23 mouse cellular contexts compared by ENCODE assay signal in genomic region chr7:140990622-140991021, GRCm38 (mm10). TPM values are rescaled to one million over a fixed set of nuclear protein-coding genes. Genes with fewer than 3 reads are reported as not detected.
DNase-seq lines count a peak whose midpoint lies in the region; ATAC-seq and TF ChIP-seq lines count a peak whose summit lies in the region.
"Had no signal": no experiment of that assay in that cellular context is flagged by ENCODE, and none has a peak within 500 bp of the region (broad histone marks: within the 10 kb centered on the region; RNA-seq: fewer than 3 reads in every experiment).

No protein-coding gene starts in this region.

- no peak for DNase-seq in hindbrain, embryonic 10.5 days (ENCODE audit: low spot score)
- DNase-seq in liver, postnatal 0 days, result no peak
- no peak for DNase-seq in cerebellum, adult 11-12 months
- no peak for DNase-seq in kidney, adult 11 months
- no peak for DNase-seq in kidney, postnatal 14 days
- DNase-seq: adrenal gland, adult 2 months; cerebellum, adult 8-10 months; embryo, embryonic 11 days; gastrocnemius, postnatal 25 days; kidney, adult 2 months; kidney, postnatal 25 days had no signal

- H3K4me1 ChIP-seq in hindbrain, embryonic 10.5 days (replicated peaks), result peaks cover 25% of the 10 kb centered on the region
- H3K4me1 ChIP-seq in hindbrain, embryonic 16.5 days (ENCODE audit: control insufficient read depth, insufficient read depth, low read depth, low read length), result no peaks in the 10 kb centered on the region
- no peaks in the 10 kb centered on the region for H3K4me1 ChIP-seq in liver, postnatal 0 days (ENCODE audit: insufficient read depth)
- H3K4me1 ChIP-seq: forebrain, embryonic 13.5 days; hindbrain, embryonic 15.5 days; neural tube, embryonic 15.5 days had no signal

- H3K36me3 ChIP-seq in hindbrain, embryonic 10.5 days, result no peaks in the 10 kb centered on the region
- no peaks in the 10 kb centered on the region for H3K36me3 ChIP-seq in hindbrain, embryonic 16.5 days (ENCODE audit: control insufficient read depth, insufficient read depth, low read length)
- H3K36me3 ChIP-seq in liver, postnatal 0 days (replicated peaks; ENCODE audit: insufficient read depth, low read length), result no peaks in the 10 kb centered on the region
- H3K36me3 ChIP-seq: hindbrain, embryonic 15.5 days; midbrain, embryonic 10.5 days; neural tube, embryonic 15.5 days had no signal

- H3K9ac ChIP-seq in hindbrain, embryonic 16.5 days (ENCODE audit: low read depth, low read length), result no peak overlapping the region
- H3K9ac ChIP-seq in liver, postnatal 0 days (replicated peaks), result no peak overlapping the region
- H3K9ac ChIP-seq: forebrain, embryonic 13.5 days; hindbrain, embryonic 15.5 days; neural tube, embryonic 15.5 days had no signal

- 0 out of 2 replicates have a peak overlapping the region, but pooled peaks have one; percentile 35 for H3K27ac ChIP-seq in hindbrain, embryonic 10.5 days
- no peak overlapping the region for H3K27ac ChIP-seq in hindbrain, embryonic 16.5 days (ENCODE audit: low read depth, low read length)
- H3K27ac ChIP-seq in liver, postnatal 0 days (ENCODE audit: low read depth), result peak overlapping the region; percentile 34; the same call in 1 of the 2 replicates
- H3K27ac ChIP-seq: forebrain, embryonic 13.5 days; hindbrain, embryonic 15.5 days; midbrain, embryonic 10.5 days; neural tube, embryonic 15.5 days; stomach, postnatal 0 days had no signal

- no peak overlapping the region for H3K4me2 ChIP-seq in hindbrain, embryonic 16.5 days (ENCODE audit: low read length)
- no peak overlapping the region for H3K4me2 ChIP-seq in liver, postnatal 0 days (ENCODE audit: low read depth, low read length)
- H3K4me2 ChIP-seq: forebrain, embryonic 13.5 days; hindbrain, embryonic 15.5 days; neural tube, embryonic 15.5 days had no signal

- ATAC-seq in hindbrain, embryonic 16.5 days, result no peak
- ATAC-seq in hematopoietic stem cell, adult 5-6 weeks (replicated peaks in 1 of 2; ENCODE audit: insufficient read depth in 1 of 2, low FRiP score in 2 of 2, low TSS enrichment in 1 of 2, low read depth in 1 of 2, poor library complexity in 2 of 2, severe bottlenecking in 2 of 2), result peak; percentile 93 to 94
- ATAC-seq in liver, postnatal 0 days, result peak; percentile 38; the same call in 1 of the 2 replicates
- ATAC-seq: forebrain, embryonic 13.5 days; lung, postnatal 0 days had no signal

- no peak for TF ChIP-seq CTCF in liver, postnatal 0 days (IDR thresholded peaks at IDR 0.05; ENCODE audit: low read depth)

- TF ChIP-seq EP300 in liver, postnatal 0 days (IDR thresholded peaks at IDR 0.05; ENCODE audit: low read depth), result no peak

- no peak overlapping the region for H3K4me3 ChIP-seq in hindbrain, embryonic 10.5 days
- H3K4me3 ChIP-seq in hindbrain, embryonic 16.5 days (ENCODE audit: low read length), result no peak overlapping the region
- H3K4me3 ChIP-seq in liver, postnatal 0 days (ENCODE audit: low read depth, low read length), result no peak overlapping the region
- H3K4me3 ChIP-seq: forebrain, embryonic 13.5 days; hindbrain, embryonic 15.5 days; midbrain, embryonic 10.5 days; neural tube, embryonic 15.5 days had no signal

- H3K27me3 ChIP-seq in hindbrain, embryonic 10.5 days (ENCODE audit: insufficient read depth, poor library complexity, severe bottlenecking), result no peaks in the 10 kb centered on the region
- no peaks in the 10 kb centered on the region for H3K27me3 ChIP-seq in hindbrain, embryonic 16.5 days (replicated peaks; ENCODE audit: control insufficient read depth, insufficient read depth, low read length)
- no peaks in the 10 kb centered on the region for H3K27me3 ChIP-seq in liver, postnatal 0 days (ENCODE audit: insufficient read depth, low read length)
- H3K27me3 ChIP-seq: forebrain, embryonic 13.5 days; hindbrain, embryonic 15.5 days; neural tube, embryonic 15.5 days had no signal

- 63% methylated on average over 5 of the region's 5 CpGs for WGBS in hindbrain, embryonic 10.5 days
- WGBS in hindbrain, embryonic 16.5 days, result 75% methylated on average over 5 of the region's 5 CpGs
- 51% methylated on average over 5 of the region's 5 CpGs for WGBS in liver, postnatal 0 days (ENCODE audit: insufficient replicate concordance)

- H3K9me3 ChIP-seq in hindbrain, embryonic 10.5 days, result 0 out of 2 replicates have a peak, but pooled peaks cover 3% of the 10 kb centered on the region
- H3K9me3 ChIP-seq in hindbrain, embryonic 16.5 days (ENCODE audit: control insufficient read depth, low read length), result no peaks in the 10 kb centered on the region
- no peaks in the 10 kb centered on the region for H3K9me3 ChIP-seq in liver, postnatal 0 days (ENCODE audit: low read length)
- H3K9me3 ChIP-seq: forebrain, embryonic 13.5 days; hindbrain, embryonic 15.5 days; neural tube, embryonic 15.5 days had no signal

RNA-seq across cellular contexts. Expression of gene Ifitm3, which starts 19.9 kb away (rescaled TPM):
- 21.0 and 23.9 TPM in 2 replicates for polyA plus RNA-seq in hindbrain, embryonic 10.5 days (2016; fragmentation: Nextera tagmentation; extraction: Ambion mirVana)
- polyA plus RNA-seq in hindbrain, embryonic 16.5 days (2015; fragmentation: Nextera tagmentation; extraction: Ambion mirVana), result 41.2 and 43.1 TPM in 2 replicates
- 143 and 341 TPM in 2 replicates for total RNA-seq in hematopoietic stem cell, adult 5-6 weeks (2017)
- 295 and 298 TPM in 2 replicates for polyA plus RNA-seq in liver, postnatal 0 days (2015; fragmentation: Nextera tagmentation; extraction: Ambion mirVana)

RNA-seq across cellular contexts. Expression of gene Ifitm1, which starts 23.6 kb away (rescaled TPM):
- polyA plus RNA-seq in hindbrain, embryonic 10.5 days (2016; fragmentation: Nextera tagmentation; extraction: Ambion mirVana), result 5.1 and 6.9 TPM in 2 replicates
- 15.2 and 19.4 TPM in 2 replicates for polyA plus RNA-seq in hindbrain, embryonic 16.5 days (2015; fragmentation: Nextera tagmentation; extraction: Ambion mirVana)
- total RNA-seq in hematopoietic stem cell, adult 5-6 weeks (2017), result 250 and 359 TPM in 2 replicates
- polyA plus RNA-seq in liver, postnatal 0 days (2015; fragmentation: Nextera tagmentation; extraction: Ambion mirVana), result 33.4 and 38.6 TPM in 2 replicates

RNA-seq across cellular contexts. Expression of gene Ifitm6, which starts 27.1 kb away (rescaled TPM):
- not detected in 2 replicates for polyA plus RNA-seq in hindbrain, embryonic 10.5 days (2016; fragmentation: Nextera tagmentation; extraction: Ambion mirVana)
- polyA plus RNA-seq in hindbrain, embryonic 16.5 days (2015; fragmentation: Nextera tagmentation; extraction: Ambion mirVana), result 0.83 and 1.3 TPM in 2 replicates
- 68.4 and 203 TPM in 2 replicates for total RNA-seq in hematopoietic stem cell, adult 5-6 weeks (2017)
- polyA plus RNA-seq in liver, postnatal 0 days (2015; fragmentation: Nextera tagmentation; extraction: Ambion mirVana), result 53.6 and 54.4 TPM in 2 replicates
- total RNA-seq: gastrocnemius, postnatal 25 days; MEL had no signal
- polyA plus RNA-seq: forebrain, embryonic 13.5 days; midbrain, embryonic 10.5 days had no signal

RNA-seq across cellular contexts. Expression of gene Ifitm2, which starts 34.8 kb away (rescaled TPM):
- 388 and 494 TPM in 2 replicates for polyA plus RNA-seq in hindbrain, embryonic 10.5 days (2016; fragmentation: Nextera tagmentation; extraction: Ambion mirVana)
- 182 and 202 TPM in 2 replicates for polyA plus RNA-seq in hindbrain, embryonic 16.5 days (2015; fragmentation: Nextera tagmentation; extraction: Ambion mirVana)
- total RNA-seq in hematopoietic stem cell, adult 5-6 weeks (2017), result 328 and 386 TPM in 2 replicates
- 798 and 816 TPM in 2 replicates for polyA plus RNA-seq in liver, postnatal 0 days (2015; fragmentation: Nextera tagmentation; extraction: Ambion mirVana)

RNA-seq across cellular contexts. Expression of gene Gm45717, which starts 34.9 kb away (rescaled TPM):
- 0.35 and 0.80 TPM in 2 replicates for polyA plus RNA-seq in hindbrain, embryonic 10.5 days (2016; fragmentation: Nextera tagmentation; extraction: Ambion mirVana)
- not detected in 2 replicates for polyA plus RNA-seq in hindbrain, embryonic 16.5 days (2015; fragmentation: Nextera tagmentation; extraction: Ambion mirVana)
- total RNA-seq in hematopoietic stem cell, adult 5-6 weeks (2017), result not detected in 2 replicates
- 0.59 TPM in 1 of 2 replicates, not detected in the other for polyA plus RNA-seq in liver, postnatal 0 days (2015; fragmentation: Nextera tagmentation; extraction: Ambion mirVana)
- total RNA-seq: adrenal gland, adult 2 months; gastrocnemius, postnatal 25 days; left cerebral cortex, adult 8-10 months; liver, adult 2 months; MEL had no signal
- polyA plus RNA-seq: adrenal gland, adult 2 months; forebrain, embryonic 13.5 days; heart, postnatal 0 days; hindbrain, embryonic 15.5 days; kidney, adult 2 months; liver, adult 2 months; neural tube, embryonic 15.5 days had no signal

Comparison
In these comparisons a context has a peak if more than half of its experiments do, and no peak if none do; other contexts are left out.
1. RNA of gene Ifitm6, which starts 27.1 kb away (polyA plus RNA-seq): 53.6 to 54.4 TPM in liver, postnatal 0 days; 0.83 to 1.3 TPM in hindbrain, embryonic 16.5 days and not detected in hindbrain, embryonic 10.5 days; every median in the first group is over 10 times any median in the second.